Comparison of ENCODE assay signal across 7 mouse cellular contexts in the genomic region with DNA sequence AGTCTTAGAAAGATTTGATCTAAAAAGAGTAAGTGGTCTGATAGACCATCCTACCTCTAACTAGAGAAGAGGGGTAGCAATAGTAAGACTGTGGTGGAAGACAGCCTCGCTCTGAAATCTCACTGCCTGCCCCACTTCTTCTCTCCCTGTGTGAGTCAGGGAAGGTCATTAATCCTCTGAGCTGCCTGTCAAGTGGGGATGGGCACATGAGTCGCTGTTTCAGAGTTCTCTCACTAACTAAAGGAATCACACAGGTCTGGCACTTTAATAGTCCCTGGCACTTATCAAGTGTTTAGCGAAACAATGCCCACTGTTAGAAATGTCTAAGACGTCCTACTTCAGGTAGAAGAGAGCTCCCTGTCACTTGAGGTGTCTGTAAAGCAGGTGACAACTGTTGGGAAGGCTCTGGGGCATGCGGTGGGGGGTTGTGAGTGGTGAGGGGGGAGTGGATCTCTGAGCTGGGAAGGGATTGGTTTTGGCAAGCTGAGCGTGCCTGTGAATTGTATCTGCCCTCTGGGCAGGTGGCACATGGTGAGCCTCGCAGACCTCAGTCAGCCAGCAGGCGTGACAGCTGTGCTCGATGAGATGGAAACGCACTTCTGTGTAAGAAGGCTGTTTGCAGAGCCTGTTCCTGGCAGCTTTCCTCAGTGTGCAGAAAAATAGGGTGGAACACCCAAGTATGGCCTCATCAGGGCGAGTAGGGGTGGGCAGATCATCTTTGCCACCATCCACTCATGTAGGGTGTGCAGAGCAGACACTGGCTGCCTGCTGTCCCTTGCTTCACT. TPM values are rescaled to one million over a fixed set of nuclear protein-coding genes. Genes with fewer than 3 reads are reported as not detected.
A peak's percentile ranks its signal among the peaks of the same experiment; 100 is the strongest.
DNase-seq lines count a peak whose midpoint lies in the region; ATAC-seq and TF ChIP-seq lines count a peak whose summit lies in the region.

No protein-coding gene starts in this region.

- no peak overlapping the region for H3K9ac ChIP-seq in liver, postnatal 0 days (replicated peaks)
- H3K9ac ChIP-seq in liver, embryonic 12.5 days, result no peak overlapping the region
- H3K9ac ChIP-seq in embryonic facial prominence, embryonic 14.5 days (ENCODE audit: low read depth, low read length), result no peak overlapping the region
- no peak overlapping the region for H3K9ac ChIP-seq in limb, embryonic 13.5 days

- DNase-seq in liver, postnatal 0 days, result peak; percentile 33
- peak; percentile 86 for DNase-seq in embryonic facial prominence, embryonic 14.5 days (ENCODE audit: low spot score)
- peak; percentile 43 to 49 for DNase-seq in thymus, postnatal 10 days (ENCODE audit: low spot score in 2 of 2)
- DNase-seq in left cerebral cortex, adult 2 months (ENCODE audit: extremely low spot score in 1 of 2, low spot score in 2 of 2), result no peak
- no peak for DNase-seq in adrenal gland, postnatal 4 days (ENCODE audit: low spot score in 2 of 2)

- WGBS in liver, postnatal 0 days (ENCODE audit: insufficient replicate concordance), result 70% methylated on average over 11 of the region's 11 CpGs
- 62% methylated on average over 11 of the region's 11 CpGs for WGBS in liver, embryonic 12.5 days (ENCODE audit: insufficient replicate concordance)
- WGBS in embryonic facial prominence, embryonic 14.5 days, result 48% methylated on average over 11 of the region's 11 CpGs
- WGBS in limb, embryonic 13.5 days, result 49% methylated on average over 11 of the region's 11 CpGs

- no peak for TF ChIP-seq CTCF in liver, postnatal 0 days (IDR thresholded peaks at IDR 0.05; ENCODE audit: low read depth)
- TF ChIP-seq CTCF in left cerebral cortex, adult 2 months (IDR thresholded peaks at IDR 0.05), result no peak

- H3K27me3 ChIP-seq in liver, postnatal 0 days (ENCODE audit: insufficient read depth, low read length), result no peaks in the 10 kb centered on the region
- peaks cover 8% of the 10 kb centered on the region; the same call in 1 of the 2 replicates for H3K27me3 ChIP-seq in liver, embryonic 12.5 days (replicated peaks)
- no peaks in the 10 kb centered on the region for H3K27me3 ChIP-seq in embryonic facial prominence, embryonic 14.5 days (replicated peaks; ENCODE audit: control insufficient read depth, insufficient read depth, low read length)
- H3K27me3 ChIP-seq in limb, embryonic 13.5 days, result 0 out of 2 replicates have a peak, but pooled peaks cover 3% of the 10 kb centered on the region

- no peaks in the 10 kb centered on the region for H3K36me3 ChIP-seq in liver, postnatal 0 days (replicated peaks; ENCODE audit: insufficient read depth, low read length)
- H3K36me3 ChIP-seq in liver, embryonic 12.5 days, result no peaks in the 10 kb centered on the region
- H3K36me3 ChIP-seq in embryonic facial prominence, embryonic 14.5 days (ENCODE audit: control insufficient read depth, insufficient read depth, low read length), result no peaks in the 10 kb centered on the region
- H3K36me3 ChIP-seq in limb, embryonic 13.5 days, result no peaks in the 10 kb centered on the region

- H3K4me1 ChIP-seq in liver, postnatal 0 days (ENCODE audit: insufficient read depth), result peaks cover 7% of the 10 kb centered on the region; the same call in 1 of the 2 replicates
- H3K4me1 ChIP-seq in liver, embryonic 12.5 days, result peaks cover 20% of the 10 kb centered on the region
- H3K4me1 ChIP-seq in embryonic facial prominence, embryonic 14.5 days (ENCODE audit: control insufficient read depth, insufficient read depth, low read length), result no peaks in the 10 kb centered on the region
- no peaks in the 10 kb centered on the region for H3K4me1 ChIP-seq in limb, embryonic 13.5 days

- no peaks in the 10 kb centered on the region for H3K9me3 ChIP-seq in liver, postnatal 0 days (ENCODE audit: low read length)
- H3K9me3 ChIP-seq in liver, embryonic 12.5 days (replicated peaks), result no peaks in the 10 kb centered on the region
- no peaks in the 10 kb centered on the region for H3K9me3 ChIP-seq in embryonic facial prominence, embryonic 14.5 days (ENCODE audit: control insufficient read depth, low read length)
- H3K9me3 ChIP-seq in limb, embryonic 13.5 days, result no peaks in the 10 kb centered on the region

- peak overlapping the region; percentile 55 for H3K27ac ChIP-seq in liver, postnatal 0 days (ENCODE audit: low read depth)
- H3K27ac ChIP-seq in liver, embryonic 12.5 days, result no peak overlapping the region
- no peak overlapping the region for H3K27ac ChIP-seq in embryonic facial prominence, embryonic 14.5 days (replicated peaks; ENCODE audit: low read depth, low read length)
- no peak overlapping the region for H3K27ac ChIP-seq in limb, embryonic 13.5 days
- H3K27ac ChIP-seq in left cerebral cortex, adult 2 months, result no peak overlapping the region

- ATAC-seq in liver, postnatal 0 days, result no peak
- no peak for ATAC-seq in liver, embryonic 12.5 days
- peak; percentile 75 for ATAC-seq in embryonic facial prominence, embryonic 14.5 days (ENCODE audit: low read depth)
- ATAC-seq in limb, embryonic 13.5 days (ENCODE audit: low FRiP score, low read depth), result 0 out of 2 replicates have a peak, but pooled peaks have one; percentile 37

- intact Hi-C loops in left cerebral cortex, adult 2 months (cut with DNase I), result no loop called here

- H3K4me3 ChIP-seq in liver, postnatal 0 days (ENCODE audit: low read depth, low read length), result no peak overlapping the region
- H3K4me3 ChIP-seq in liver, embryonic 12.5 days, result no peak overlapping the region
- no peak overlapping the region for H3K4me3 ChIP-seq in embryonic facial prominence, embryonic 14.5 days (ENCODE audit: low read depth, low read length)
- no peak overlapping the region for H3K4me3 ChIP-seq in limb, embryonic 13.5 days
- H3K4me3 ChIP-seq in left cerebral cortex, adult 2 months, result no peak overlapping the region

- TF ChIP-seq EP300 in liver, postnatal 0 days (IDR thresholded peaks at IDR 0.05; ENCODE audit: low read depth), result no peak

- no peak overlapping the region for H3K4me2 ChIP-seq in liver, postnatal 0 days (ENCODE audit: low read depth, low read length)
- H3K4me2 ChIP-seq in liver, embryonic 12.5 days, result no peak overlapping the region
- H3K4me2 ChIP-seq in embryonic facial prominence, embryonic 14.5 days (ENCODE audit: low read depth, low read length), result no peak overlapping the region
- H3K4me2 ChIP-seq in limb, embryonic 13.5 days (replicated peaks), result no peak overlapping the region

RNA-seq across cellular contexts. Expression of a gene that starts 57.9 kb away (rescaled TPM):
- 0.06 and 0.19 TPM in 2 replicates for polyA plus RNA-seq in liver, postnatal 0 days (2015; fragmentation: Nextera tagmentation; extraction: Ambion mirVana)
- polyA plus RNA-seq in liver, embryonic 12.5 days (2016; fragmentation: Nextera tagmentation; extraction: Ambion mirVana), result 0.13 and 0.17 TPM in 2 replicates
- polyA plus RNA-seq in embryonic facial prominence, embryonic 14.5 days (2014; fragmentation: Nextera tagmentation; extraction: Ambion mirVana), result 56.8 and 64.8 TPM in 2 replicates
- 22.9 and 33.4 TPM in 2 replicates for polyA plus RNA-seq in limb, embryonic 13.5 days (2015; fragmentation: Nextera tagmentation; extraction: Ambion mirVana)
- 1 to 10 TPM; 3.4 to 5.8 TPM for total RNA-seq in left cerebral cortex, adult 2 months (2021)
- total RNA-seq in adrenal gland, postnatal 4 days (2021), result 10 to 100 TPM in 1 of 2 experiments, 1 to 10 TPM in 1; 6.4 to 13.0 TPM

Comparison
In these comparisons a context has a peak if more than half of its experiments do, and no peak if none do; other contexts are left out.
1. ATAC-seq: peak in embryonic facial prominence, embryonic 14.5 days (single experiment) and limb, embryonic 13.5 days (single experiment); none in liver, postnatal 0 days (single experiment) and liver, embryonic 12.5 days (single experiment).
2. DNase-seq: peak in liver, postnatal 0 days (single experiment), embryonic facial prominence, embryonic 14.5 days (single experiment) and thymus, postnatal 10 days (2 of 2); none in left cerebral cortex, adult 2 months (0 of 2) and adrenal gland, postnatal 4 days (0 of 2).
3. RNA of a gene that starts 57.9 kb away (polyA plus RNA-seq): 56.8 to 64.8 TPM in embryonic facial prominence, embryonic 14.5 days and 22.9 to 33.4 TPM in limb, embryonic 13.5 days; 0.13 to 0.17 TPM in liver, embryonic 12.5 days and 0.06 to 0.19 TPM in liver, postnatal 0 days; every median in the first group is over 10 times any median in the second.